Mouse (Mus musculus) CH12.LX (cell line): ENCODE results near the gene Gapvd1. TPM values are rescaled to one million over a fixed set of nuclear protein-coding genes. Genes with fewer than 3 reads are reported as not detected.

Source experiments
- DNase-seq: peaks from one replicate; pipeline ENCODE4 v3.0.0-alpha.2; 2013; ENCODE audit errors: extremely low read depth
- H3K27ac ChIP-seq: 2 replicates; pipeline ENCODE4 v1.5.1; 2012; ENCODE audit warnings: low read depth, mild to moderate bottlenecking, control low read depth, moderate library complexity; ENCODE audit not compliant: insufficient read depth
- H3K27me3 ChIP-seq: replicated peaks from 2 replicates; pipeline ENCODE3; 2012; ENCODE audit warnings: inconsistent platforms
- H3K36me3 ChIP-seq, 2 experiments: replicated peaks in 1 of 2; 2 replicates each; pipeline versions ENCODE3 to v1.6.1; 2012; ENCODE audit warnings: inconsistent platforms in 1 of 2, low read length in 1 of 2, mild to moderate bottlenecking in 1 of 2, mixed read lengths in 1 of 2, moderate library complexity in 1 of 2; ENCODE audit not compliant: control insufficient read depth in 1 of 2, insufficient read depth in 1 of 2
- H3K4me1 ChIP-seq, 2 experiments: 2 replicates each; pipeline ENCODE4 v1.6.1; 2012; ENCODE audit warnings: inconsistent platforms in 1 of 2, moderate library complexity in 1 of 2; ENCODE audit not compliant: insufficient read depth in 2 of 2, control insufficient read depth in 1 of 2
- H3K4me2 ChIP-seq: 2 replicates; pipeline ENCODE4 v1.6.1; 2012; ENCODE audit warnings: low read depth, mild to moderate bottlenecking, control low read depth; ENCODE audit not compliant: poor library complexity, insufficient read depth, severe bottlenecking
- H3K4me3 ChIP-seq, 3 experiments: fragments of 150-350 bp in 1 of 3; sonication (generic) in 1 of 3; replicated peaks in 1 of 3; 2 replicates each; pipeline versions ENCODE3 to v1.5.1; 2011 to 2012; ENCODE audit warnings: low read depth in 2 of 3, low read length in 2 of 3, mild to moderate bottlenecking in 2 of 3, moderate library complexity in 2 of 3, control low read depth in 1 of 3, improper control_type of control experiment in 1 of 3, inconsistent platforms in 1 of 3, mixed read lengths in 1 of 3; ENCODE audit not compliant: poor library complexity in 1 of 3
- H3K79me2 ChIP-seq: replicated peaks from 2 replicates; pipeline ENCODE4 v1.6.1; 2012; ENCODE audit warnings: mild to moderate bottlenecking, moderate library complexity; ENCODE audit not compliant: control insufficient read depth, poor library complexity, insufficient read depth, severe bottlenecking; ENCODE audit errors: extremely low read depth
- H3K9ac ChIP-seq: 2 replicates; pipeline ENCODE4 v1.6.1; 2012; ENCODE audit warnings: low read depth, mild to moderate bottlenecking, control low read depth, moderate library complexity; ENCODE audit not compliant: insufficient read depth
- H3K9me3 ChIP-seq: replicated peaks from 2 replicates; pipeline ENCODE3; 2012; ENCODE audit warnings: low read length, inconsistent platforms, mixed read lengths
- CHD1 ChIP-seq: IDR thresholded peaks from 2 replicates; pipeline ENCODE4 v1.6.1; 2012; ENCODE audit warnings: low read depth, low read length, improper control_type of control experiment, inconsistent platforms
- CTCF ChIP-seq, 2 experiments: IDR thresholded peaks in 1 of 2; conservative IDR thresholded peaks in 1 of 2; 2 replicates each; pipeline ENCODE4 v1.5.1; 2011 to 2012; ENCODE audit warnings: low read depth in 2 of 2, low read length in 2 of 2, improper control_type of control experiment in 1 of 2, inconsistent platforms in 1 of 2, mild to moderate bottlenecking in 1 of 2, moderate library complexity in 1 of 2
- E2F4 ChIP-seq: IDR thresholded peaks from 2 replicates; pipeline ENCODE4 v1.6.1; 2011; ENCODE audit warnings: low read depth, low read length, improper control_type of control experiment; ENCODE audit not compliant: insufficient replicate concordance
- ELF1 ChIP-seq: IDR thresholded peaks from 2 replicates; pipeline ENCODE4 v1.6.1; 2014; ENCODE audit warnings: low read depth, mild to moderate bottlenecking, inconsistent platforms, low read length, improper control_type of control experiment
- GABPA ChIP-seq: IDR thresholded peaks from 2 replicates; pipeline ENCODE4 v1.6.1; 2012; ENCODE audit warnings: low read depth, low read length, improper control_type of control experiment, inconsistent platforms; ENCODE audit not compliant: insufficient replicate concordance
- HCFC1 ChIP-seq: IDR thresholded peaks from 2 replicates; pipeline ENCODE4 v1.6.1; 2012; ENCODE audit warnings: low read depth, mild to moderate bottlenecking, inconsistent platforms, low read length, improper control_type of control experiment
- IRF4 ChIP-seq: IDR thresholded peaks from 2 replicates; pipeline ENCODE4 v1.6.1; 2014; ENCODE audit warnings: low read depth, mild to moderate bottlenecking, inconsistent platforms, low read length, improper control_type of control experiment
- JUND ChIP-seq: conservative IDR thresholded peaks from 2 replicates; pipeline ENCODE4 v1.6.1; 2011; ENCODE audit warnings: low read depth, low read length, improper control_type of control experiment
- KAT2A ChIP-seq: IDR thresholded peaks from 2 replicates; pipeline ENCODE4 v1.6.1; 2012; ENCODE audit warnings: low read length, improper control_type of control experiment, inconsistent platforms; ENCODE audit not compliant: insufficient replicate concordance
- MAFK ChIP-seq: IDR thresholded peaks from 2 replicates; pipeline ENCODE4 v1.6.1; 2011; ENCODE audit warnings: low read length, improper control_type of control experiment; ENCODE audit not compliant: insufficient replicate concordance
- MAZ ChIP-seq: IDR thresholded peaks from 2 replicates; pipeline ENCODE4 v1.6.1; 2012; ENCODE audit warnings: low read depth, mild to moderate bottlenecking, inconsistent platforms, low read length, improper control_type of control experiment, moderate library complexity
- MEF2A ChIP-seq: IDR thresholded peaks from 2 replicates; pipeline ENCODE4 v1.6.1; 2014; ENCODE audit warnings: low read depth, mild to moderate bottlenecking, inconsistent platforms, low read length, improper control_type of control experiment, borderline replicate concordance
- NRF1 ChIP-seq: IDR thresholded peaks from 2 replicates; pipeline ENCODE4 v1.6.1; 2014; ENCODE audit warnings: low read depth, mild to moderate bottlenecking, inconsistent platforms, low read length, improper control_type of control experiment, moderate library complexity
- RAD21 ChIP-seq: IDR thresholded peaks from 2 replicates; pipeline ENCODE4 v1.6.1; 2011; ENCODE audit warnings: low read depth, mild to moderate bottlenecking, low read length, improper control_type of control experiment, moderate library complexity
- SIN3A ChIP-seq: IDR thresholded peaks from 2 replicates; pipeline ENCODE4 v1.6.1; 2012; ENCODE audit warnings: low read length, improper control_type of control experiment, inconsistent platforms
- SMC3 ChIP-seq: IDR thresholded peaks from 2 replicates; pipeline ENCODE4 v1.6.1; 2011; ENCODE audit warnings: low read depth, low read length, improper control_type of control experiment
- TBP ChIP-seq: conservative IDR thresholded peaks from 2 replicates; pipeline ENCODE4 v1.6.1; 2011; ENCODE audit warnings: low read depth, low read length, improper control_type of control experiment
- UBTF ChIP-seq: IDR thresholded peaks from 2 replicates; pipeline ENCODE4 v1.6.1; 2012; ENCODE audit warnings: low read depth, mild to moderate bottlenecking, inconsistent platforms, low read length, improper control_type of control experiment, moderate library complexity
- USF1 ChIP-seq: IDR thresholded peaks from 2 replicates; pipeline ENCODE4 v1.6.1; 2014; ENCODE audit warnings: low read depth, mild to moderate bottlenecking, inconsistent platforms, low read length, improper control_type of control experiment
- USF2 ChIP-seq: conservative IDR thresholded peaks from 2 replicates; pipeline ENCODE4 v1.6.1; 2011; ENCODE audit warnings: low read depth, low read length, improper control_type of control experiment
- ZC3H11A ChIP-seq: IDR thresholded peaks from 2 replicates; pipeline ENCODE4 v1.6.1; 2012; ENCODE audit warnings: low read depth, mild to moderate bottlenecking, inconsistent platforms, low read length, improper control_type of control experiment
- ZKSCAN1 ChIP-seq: IDR thresholded peaks from 2 replicates; pipeline ENCODE4 v1.6.1; 2012; ENCODE audit warnings: low read depth, inconsistent platforms, low read length, improper control_type of control experiment, borderline replicate concordance
- dilution Hi-C: fragments of 300-500 bp; cut with MboI; formaldehyde crosslinking; loops from 2 replicates; pipeline ENCODE4 v1.14.3; 2020; ENCODE audit warnings: low sequenced_read_pairs; ENCODE audit not compliant: extremely low pct_unique_long_range_greater_than_20kb, extremely low pct_ligation_motif_present
- in situ Hi-C: fragments of 300-500 bp; cut with MboI; formaldehyde crosslinking; loops from 3 replicates; pipeline ENCODE4 v1.14.3; 2019; ENCODE audit warnings: low sequenced_read_pairs, low pct_ligation_motif_present, low pct_unique_long_range_greater_than_20kb, mixed read lengths
- polyA plus RNA-seq: library from polyadenylated mRNA; unstranded; fragments of >175 nt; gene quantifications from 2 replicates; pipeline ENCODE4 v1.2.1, GENCODE M21; 2012; ENCODE audit warnings: low read depth; ENCODE audit not compliant: insufficient read length
- total RNA-seq, 2 experiments: library from RNA; depleted of rRNA; stranded (reverse); fragments of 300-350 nt in 1 of 2; fragments of >200 nt in 1 of 2; gene quantifications; 2 replicates each; pipeline ENCODE4 v1.2.3; 2012 to 2014

Gene Gapvd1
- total and polyA plus RNA-seq, 3 experiments: 45.1 to 71.3 (median 47.0) TPM

GRCm38 (mm10) chr2:34671385-34672026 lies 83.5 kb downstream of the Gapvd1 start:
- peaks cover 3 to 6% of the 10 kb centered on the region in 2 experiments; a peak in 2 of 4 replicates for H3K4me1 ChIP-seq
- H3K36me3 ChIP-seq: peaks cover 12 to 47% of the 10 kb centered on the region in 2 experiments
- H3K4me2 ChIP-seq: peak overlapping the region; percentile 21; the same call in 1 of the 2 replicates
- DNase-seq: peak; percentile 14
- dilution Hi-C loops: no loop called here
- H3K9me3 ChIP-seq: no peaks in the 10 kb centered on the region
- H3K27ac ChIP-seq: no peak overlapping the region
- no peaks in the 10 kb centered on the region for H3K27me3 ChIP-seq
- in situ Hi-C loops: no loop called here
- H3K9ac ChIP-seq: no peak overlapping the region
- peak overlapping the region in 2 of 3 experiments; percentile 21 to 40 for H3K4me3 ChIP-seq
- no peaks in the 10 kb centered on the region for H3K79me2 ChIP-seq
- TF ChIP-seq MAZ (0 out of 2 replicates have a peak, but pooled peaks have one; percentile 66), CTCF (conservative IDR thresholded peaks at IDR 0.05 in 1 of 2, IDR thresholded peaks at IDR 0.05 in 1 of 2; ENCODE audit: low read depth in 2 of 2, low read length in 2 of 2) (peak in 1 of 2 experiments; percentile 55; a peak in 2 of 4 replicates), HCFC1 (no peak), KAT2A (no peak), TBP (no peak), GABPA (no peak), NRF1 (peak; percentile 87), E2F4 (no peak), USF1 (no peak), JUND (no peak), UBTF (no peak), ZKSCAN1 (no peak), SMC3 (peak; percentile 31), RAD21 (peak; percentile 42), IRF4 (no peak), USF2 (no peak), MEF2A (no peak), CHD1 (no peak), MAFK (no peak), ELF1 (no peak), ZC3H11A (no peak), SIN3A (no peak)
- TF ChIP-seq, all 38 proteins: peak for 5
